Mouse (Mus musculus) CH12.LX (cell line): ENCODE measurements around the gene Camta1.

Experiments
- CHD1 ChIP-seq: IDR thresholded peaks from 2 replicates; pipeline ENCODE4 v1.6.1; 2012; ENCODE audit warnings: low read depth, low read length, improper control_type of control experiment, inconsistent platforms
- CHD2 ChIP-seq: IDR thresholded peaks from 2 replicates; pipeline ENCODE4 v1.6.1; 2011; ENCODE audit warnings: low read length, improper control_type of control experiment
- CTCF ChIP-seq, 2 experiments: IDR thresholded peaks in 1 of 2; conservative IDR thresholded peaks in 1 of 2; 2 replicates each; pipeline ENCODE4 v1.5.1; 2011 to 2012; ENCODE audit warnings: low read depth in 2 of 2, low read length in 2 of 2, improper control_type of control experiment in 1 of 2, inconsistent platforms in 1 of 2, mild to moderate bottlenecking in 1 of 2, moderate library complexity in 1 of 2
- ELF1 ChIP-seq: IDR thresholded peaks from 2 replicates; pipeline ENCODE4 v1.6.1; 2014; ENCODE audit warnings: low read depth, mild to moderate bottlenecking, inconsistent platforms, low read length, improper control_type of control experiment
- EP300 ChIP-seq: IDR thresholded peaks from 2 replicates; pipeline ENCODE4 v1.6.1; 2011; ENCODE audit warnings: low read length, improper control_type of control experiment
- HCFC1 ChIP-seq: IDR thresholded peaks from 2 replicates; pipeline ENCODE4 v1.6.1; 2012; ENCODE audit warnings: low read depth, mild to moderate bottlenecking, inconsistent platforms, low read length, improper control_type of control experiment
- NRF1 ChIP-seq: IDR thresholded peaks from 2 replicates; pipeline ENCODE4 v1.6.1; 2014; ENCODE audit warnings: low read depth, mild to moderate bottlenecking, inconsistent platforms, low read length, improper control_type of control experiment, moderate library complexity
- POLR2A ChIP-seq: IDR thresholded peaks from 2 replicates; pipeline ENCODE4 v1.6.1; 2011; ENCODE audit warnings: low read depth, mild to moderate bottlenecking, improper control_type of control experiment, low read length
- SMC3 ChIP-seq: IDR thresholded peaks from 2 replicates; pipeline ENCODE4 v1.6.1; 2011; ENCODE audit warnings: low read depth, low read length, improper control_type of control experiment
- TCF12 ChIP-seq: IDR thresholded peaks from 2 replicates; pipeline ENCODE4 v1.6.1; 2014; ENCODE audit warnings: low read depth, mild to moderate bottlenecking, inconsistent platforms, low read length, improper control_type of control experiment
- USF1 ChIP-seq: IDR thresholded peaks from 2 replicates; pipeline ENCODE4 v1.6.1; 2014; ENCODE audit warnings: low read depth, mild to moderate bottlenecking, inconsistent platforms, low read length, improper control_type of control experiment
- ZMIZ1 ChIP-seq: IDR thresholded peaks from 2 replicates; pipeline ENCODE4 v1.6.1; 2012; ENCODE audit warnings: low read depth, mild to moderate bottlenecking, inconsistent platforms, low read length, improper control_type of control experiment

- no peak for TF ChIP-seq ELF1
- TF ChIP-seq NRF1, result no peak
- no peak for TF ChIP-seq USF1
- TF ChIP-seq SMC3, result no peak
- TF ChIP-seq TCF12, result no peak
- no peak for TF ChIP-seq EP300
- TF ChIP-seq HCFC1, result no peak
- TF ChIP-seq CHD1, result no peak
- TF ChIP-seq CTCF (conservative IDR thresholded peaks at IDR 0.05 in 1 of 2, IDR thresholded peaks at IDR 0.05 in 1 of 2; ENCODE audit: low read depth in 2 of 2, low read length in 2 of 2), result no peak
- TF ChIP-seq CHD2, result no peak
- no peak for TF ChIP-seq POLR2A
- TF ChIP-seq ZMIZ1, result no peak
These were observed 43.9 kb upstream of the Camta1 start for GRCm38 (mm10) chr4:151905621-151906020.
